Mouse (Mus musculus): Measurements from ENCODE around the gene C2cd2. TPM values are rescaled to one million over a fixed set of nuclear protein-coding genes. Genes with fewer than 3 reads are reported as not detected.

The C2cd2 gene
- total and polyA plus RNA-seq, 3 experiments = 7.7 to 14.5 (median 11.2) TPM

DNA sequence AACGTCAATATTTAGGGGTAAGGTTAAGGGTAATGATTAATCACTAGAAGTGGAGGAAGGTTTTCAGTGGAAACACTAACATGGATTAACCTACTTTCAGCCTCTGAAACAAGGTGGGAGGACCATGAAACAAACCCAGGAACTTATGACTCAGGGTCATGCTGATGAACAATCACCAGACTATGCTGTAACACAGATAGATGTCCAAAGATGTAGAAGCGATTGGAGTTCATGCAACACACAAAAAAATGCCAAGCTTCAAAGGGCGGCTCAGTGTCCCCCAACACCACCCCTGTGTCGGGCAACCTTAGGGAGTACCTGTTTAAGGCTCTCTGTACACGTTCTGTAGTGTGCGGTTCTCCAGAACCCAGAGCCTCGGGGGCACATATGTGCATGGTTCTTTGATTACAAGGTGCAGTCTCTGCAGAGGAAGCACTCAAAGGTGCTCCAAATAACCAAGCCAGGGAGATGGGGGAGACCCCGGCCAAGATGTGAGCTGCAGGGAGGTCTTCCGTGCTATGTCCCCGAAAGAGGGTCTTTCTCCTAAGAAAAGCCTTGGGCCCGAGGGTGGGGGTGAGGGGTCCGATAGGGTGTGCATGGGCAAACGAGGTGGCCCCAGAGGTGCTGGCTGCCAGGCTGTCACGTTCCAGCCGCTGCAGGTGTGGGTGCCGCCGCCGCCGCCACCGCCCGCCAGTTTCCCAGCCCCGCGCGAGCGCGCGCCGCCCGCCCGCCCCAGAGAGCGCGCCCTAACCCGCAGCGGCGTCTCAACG is 832 bp downstream of the C2cd2 start (continued):
- TF ChIP-seq ELF1 (IDR thresholded peaks at IDR 0.05; ENCODE audit: low read depth, low read length) (no peak), SMC3 (IDR thresholded peaks at IDR 0.05; ENCODE audit: low read depth, low read length) (0 out of 2 replicates have a peak, but pooled peaks have one; percentile 13), PAX5 (IDR thresholded peaks at IDR 0.05; ENCODE audit: low read length) (no peak), MAFK (IDR thresholded peaks at IDR 0.05; ENCODE audit: insufficient replicate concordance, low read length) (no peak), JUN (IDR thresholded peaks at IDR 0.05; ENCODE audit: insufficient read depth, low read depth, low read length) (peak; percentile 24; the same call in 1 of the 2 replicates), MYC (IDR thresholded peaks at IDR 0.05; ENCODE audit: low read depth, low read length) (0 out of 2 replicates have a peak, but pooled peaks have one; percentile 53), IRF4 (IDR thresholded peaks at IDR 0.05; ENCODE audit: low read depth, low read length) (peak; percentile 32; the same call in 1 of the 2 replicates), ZC3H11A (IDR thresholded peaks at IDR 0.05; ENCODE audit: low read depth, low read length) (no peak), NRF1 (IDR thresholded peaks at IDR 0.05; ENCODE audit: low read depth, low read length) (no peak)

- no peak for DNase-seq (ENCODE audit: extremely low read depth)
- H3K4me2 ChIP-seq (ENCODE audit: insufficient read depth, low read depth, poor library complexity, severe bottlenecking) = no peak overlapping the region
- in situ Hi-C loops (cut with MboI; ENCODE audit: low pct_ligation_motif_present, low pct_unique_long_range_greater_than_20kb, low sequenced_read_pairs) = no loop called here
Observed at GRCm38 (mm10) chr16:97960348-97960747, 2.0 kb downstream of the C2cd2 start.

DNA sequence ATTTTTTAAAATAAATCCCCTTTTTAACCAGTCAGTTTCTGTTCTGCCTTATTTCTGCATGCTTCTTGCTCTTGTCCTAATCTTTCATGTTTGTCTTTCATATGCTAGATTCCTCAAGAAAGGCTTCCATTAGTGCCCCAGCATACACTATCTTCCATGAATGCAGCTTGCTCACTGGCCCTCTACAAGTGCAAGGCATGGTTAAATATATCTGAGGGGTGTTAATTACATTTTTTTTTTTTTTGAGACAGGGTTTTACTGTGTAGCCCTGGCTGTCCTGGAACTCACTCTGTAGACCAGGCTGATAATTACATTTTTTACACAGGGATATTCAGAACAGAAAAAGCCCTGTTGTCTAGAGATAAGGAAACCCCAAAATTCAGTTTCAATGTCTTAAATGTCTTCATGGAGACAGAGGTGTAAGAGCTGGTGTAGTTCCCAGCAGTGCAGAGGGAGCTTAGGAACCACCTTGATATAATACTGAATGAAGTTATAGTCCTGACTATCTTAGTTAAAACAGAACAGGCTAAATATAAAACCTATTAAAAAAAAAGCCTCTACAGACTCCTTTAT is 3.9 kb downstream of the C2cd2 start:
- Histone ChIP-seq H3K27ac (ENCODE audit: insufficient read depth, low read depth) (no peak overlapping the region), H3K4me2 (ENCODE audit: insufficient read depth, low read depth, poor library complexity, severe bottlenecking) (no peak overlapping the region), H3K4me1 (ENCODE audit: control insufficient read depth in 1 of 2, insufficient read depth in 2 of 2) (peaks cover 6 to 48% of the 10 kb centered on the region in 2 experiments), H3K4me3 (replicated peaks in 1 of 3; ENCODE audit: low read depth in 2 of 3, low read length in 2 of 3, poor library complexity in 1 of 3) (no peak overlapping the region), H3K27me3 (replicated peaks) (no peaks in the 10 kb centered on the region), H3K9me3 (replicated peaks; ENCODE audit: low read length) (no peaks in the 10 kb centered on the region), H3K9ac (ENCODE audit: insufficient read depth, low read depth) (no peak overlapping the region), H3K36me3 (replicated peaks in 1 of 2; ENCODE audit: control insufficient read depth in 1 of 2, insufficient read depth in 1 of 2, low read length in 1 of 2) (peaks cover 27 to 57% of the 10 kb centered on the region in 2 experiments), H3K79me2 (replicated peaks; ENCODE audit: control insufficient read depth, extremely low read depth, insufficient read depth, poor library complexity, severe bottlenecking) (peaks cover 17% of the 10 kb centered on the region)
- no peak for DNase-seq (ENCODE audit: extremely low read depth)
- in situ Hi-C loops (cut with MboI; ENCODE audit: low pct_ligation_motif_present, low pct_unique_long_range_greater_than_20kb, low sequenced_read_pairs) = no loop called here
- dilution Hi-C loops (cut with MboI; ENCODE audit: extremely low pct_ligation_motif_present, extremely low pct_unique_long_range_greater_than_20kb, low sequenced_read_pairs) = no loop called here
- TF ChIP-seq ZNF384 (IDR thresholded peaks at IDR 0.05; ENCODE audit: low read depth, low read length) = no peak
- TF ChIP-seq PAX5 (IDR thresholded peaks at IDR 0.05; ENCODE audit: low read length) = no peak
- TF ChIP-seq MXI1 (IDR thresholded peaks at IDR 0.05; ENCODE audit: low read depth, low read length) = no peak
- no peak for TF ChIP-seq USF2 (conservative IDR thresholded peaks at IDR 0.05; ENCODE audit: low read depth, low read length)
- TF ChIP-seq NELFE (IDR thresholded peaks at IDR 0.05; ENCODE audit: low read depth, low read length) = no peak
- TF ChIP-seq TBP (conservative IDR thresholded peaks at IDR 0.05; ENCODE audit: low read depth, low read length) = no peak
- no peak for TF ChIP-seq JUND (conservative IDR thresholded peaks at IDR 0.05; ENCODE audit: low read depth, low read length)
- TF ChIP-seq SMC3 (IDR thresholded peaks at IDR 0.05; ENCODE audit: low read depth, low read length) = no peak
- no peak for TF ChIP-seq USF1 (IDR thresholded peaks at IDR 0.05; ENCODE audit: low read depth, low read length)
- TF ChIP-seq GABPA (IDR thresholded peaks at IDR 0.05; ENCODE audit: insufficient replicate concordance, low read depth, low read length) = no peak
- TF ChIP-seq MYC (IDR thresholded peaks at IDR 0.05; ENCODE audit: low read depth, low read length) = no peak
- TF ChIP-seq ZC3H11A (IDR thresholded peaks at IDR 0.05; ENCODE audit: low read depth, low read length) = no peak
- no peak for TF ChIP-seq IRF4 (IDR thresholded peaks at IDR 0.05; ENCODE audit: low read depth, low read length)
- TF ChIP-seq E2F4 (IDR thresholded peaks at IDR 0.05; ENCODE audit: insufficient replicate concordance, low read depth, low read length) = no peak
- no peak for TF ChIP-seq JUN (IDR thresholded peaks at IDR 0.05; ENCODE audit: insufficient read depth, low read depth, low read length)
- TF ChIP-seq POLR2A (IDR thresholded peaks at IDR 0.05; ENCODE audit: low read depth, low read length) = no peak

More at GRCm38 (mm10) chr16:97960348-97960747, 2.0 kb downstream of the C2cd2 start:
- no peak for TF ChIP-seq GABPA (IDR thresholded peaks at IDR 0.05; ENCODE audit: insufficient replicate concordance, low read depth, low read length)
- no peak for TF ChIP-seq PAX5 (IDR thresholded peaks at IDR 0.05; ENCODE audit: low read length)
- TF ChIP-seq MAX (IDR thresholded peaks at IDR 0.05; ENCODE audit: low read length) = no peak
- TF ChIP-seq CHD2 (IDR thresholded peaks at IDR 0.05; ENCODE audit: low read length) = no peak
- no peak for TF ChIP-seq CTCF (conservative IDR thresholded peaks at IDR 0.05 in 1 of 2, IDR thresholded peaks at IDR 0.05 in 1 of 2; ENCODE audit: low read depth in 2 of 2, low read length in 2 of 2)
- TF ChIP-seq EP300 (IDR thresholded peaks at IDR 0.05; ENCODE audit: low read length) = no peak
- TF ChIP-seq BHLHE40 (IDR thresholded peaks at IDR 0.05; ENCODE audit: low read depth, low read length) = no peak
- no peak for TF ChIP-seq CHD1 (IDR thresholded peaks at IDR 0.05; ENCODE audit: low read depth, low read length)
- TF ChIP-seq POLR2A (IDR thresholded peaks at IDR 0.05; ENCODE audit: low read depth, low read length) = no peak
- TF ChIP-seq SIN3A (IDR thresholded peaks at IDR 0.05; ENCODE audit: low read length) = no peak
- no peak for TF ChIP-seq TBP (conservative IDR thresholded peaks at IDR 0.05; ENCODE audit: low read depth, low read length)
- no peak for TF ChIP-seq USF1 (IDR thresholded peaks at IDR 0.05; ENCODE audit: low read depth, low read length)
- TF ChIP-seq MAZ (IDR thresholded peaks at IDR 0.05; ENCODE audit: low read depth, low read length) = no peak
- no peak for TF ChIP-seq MAFK (IDR thresholded peaks at IDR 0.05; ENCODE audit: insufficient replicate concordance, low read length)
- Histone ChIP-seq H3K79me2 (replicated peaks; ENCODE audit: control insufficient read depth, extremely low read depth, insufficient read depth, poor library complexity, severe bottlenecking) (peaks cover 17% of the 10 kb centered on the region), H3K27me3 (replicated peaks) (no peaks in the 10 kb centered on the region), H3K9me3 (replicated peaks; ENCODE audit: low read length) (no peaks in the 10 kb centered on the region), H3K27ac (ENCODE audit: insufficient read depth, low read depth) (no peak overlapping the region), H3K36me3 (replicated peaks in 1 of 2; ENCODE audit: control insufficient read depth in 1 of 2, insufficient read depth in 1 of 2, low read length in 1 of 2) (peaks cover 22 to 39% of the 10 kb centered on the region in 2 experiments), H3K4me3 (replicated peaks in 1 of 3; ENCODE audit: low read depth in 2 of 3, low read length in 2 of 3, poor library complexity in 1 of 3) (no peak overlapping the region), H3K9ac (ENCODE audit: insufficient read depth, low read depth) (no peak overlapping the region), H3K4me1 (ENCODE audit: control insufficient read depth in 1 of 2, insufficient read depth in 2 of 2) (peaks cover 6 to 54% of the 10 kb centered on the region in 2 experiments)
- dilution Hi-C loops (cut with MboI; ENCODE audit: extremely low pct_ligation_motif_present, extremely low pct_unique_long_range_greater_than_20kb, low sequenced_read_pairs) = no loop called here

All from CH12.LX (cell line).